Mouse (Mus musculus) cerebellum, adult 2 months (tissue): ENCODE measurements around the gene Hif3a. TPM values are rescaled to one million over a fixed set of nuclear protein-coding genes. Genes with fewer than 3 reads are reported as not detected.

ENCODE experiments used
- DNase-seq, 2 experiments: peaks; one replicate each; pipeline ENCODE4 v3.0.0; 2021
- H3K27ac ChIP-seq: fragments of 200-500 bp; 2 replicates; pipeline ENCODE4 v1.5.1; 2012; ENCODE audit warnings: low read length, control low read depth, inconsistent platforms; ENCODE audit not compliant: insufficient read depth
- H3K27me3 ChIP-seq: fragments of 200-500 bp; 2 replicates; pipeline ENCODE4 v1.6.1; 2012; ENCODE audit warnings: inconsistent platforms, mild to moderate bottlenecking, low read length, moderate library complexity; ENCODE audit not compliant: control insufficient read depth, insufficient read depth
- H3K4me1 ChIP-seq: fragments of 200-500 bp; 2 replicates; pipeline ENCODE4 v1.6.1; 2011; ENCODE audit warnings: low read length; ENCODE audit not compliant: control insufficient read depth, insufficient read depth
- H3K4me3 ChIP-seq: fragments of 200-500 bp; replicated peaks from 2 replicates; pipeline ENCODE3; 2011; ENCODE audit warnings: mild to moderate bottlenecking, low read depth, low read length, control low read depth; ENCODE audit not compliant: insufficient read depth
- CTCF ChIP-seq: fragments of 200-500 bp; IDR thresholded peaks from 2 replicates; pipeline ENCODE4 v1.5.1; 2011; ENCODE audit warnings: low read depth, mild to moderate bottlenecking, control low read depth, low read length, moderate library complexity, borderline replicate concordance; ENCODE audit not compliant: insufficient read depth
- POLR2A ChIP-seq: fragments of 200-500 bp; IDR thresholded peaks from 2 replicates; pipeline ENCODE4 v1.6.1; 2011; ENCODE audit warnings: low read length, control low read depth, borderline replicate concordance; ENCODE audit not compliant: insufficient read depth
- WGBS: fragments of 180-500 bp; shearing (Covaris S2); methylation state at CpG from one replicate; pipeline ENCODE4 v1.1.7; 2018; 5-methylcytosine and 5-hydroxymethylcytosine counted together
- polyA plus RNA-seq: library from polyadenylated mRNA; depleted of rRNA; stranded (reverse); fragments of >200 nt; gene quantifications from 2 replicates; pipeline ENCODE4 v1.2.3, GENCODE M21; 2012

Gene Hif3a
- polyA plus RNA-seq, 1 experiment: 2.1 TPM

DNA sequence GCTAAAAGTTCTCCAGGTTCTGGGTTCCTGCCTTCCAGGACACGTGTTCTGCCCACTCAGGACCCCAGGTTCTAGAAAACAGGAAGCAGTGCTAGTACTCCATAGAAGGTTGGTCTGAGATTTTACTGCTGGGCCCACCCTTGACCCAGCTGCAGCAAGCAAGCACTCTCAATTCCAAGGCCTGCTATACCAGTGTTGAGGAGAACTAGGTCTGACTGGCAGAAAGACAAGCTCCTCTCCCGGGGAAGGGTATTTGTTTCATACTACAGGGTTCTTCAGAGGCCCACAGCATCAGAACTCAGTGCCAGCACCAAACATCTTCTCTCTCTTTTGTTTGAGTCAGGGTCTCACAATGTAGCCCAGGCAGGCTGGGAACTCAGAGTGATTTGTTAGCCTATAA lies 44.3 kb downstream of the Hif3a start:
- peak in 1 of 2 experiments; percentile 41 for DNase-seq
- TF ChIP-seq POLR2A (no peak), CTCF (no peak)
- H3K4me1 ChIP-seq: peaks cover 87% of the 10 kb centered on the region
- 15% methylated on average over 2 of the region's 2 CpGs for WGBS
- no peak overlapping the region for H3K4me3 ChIP-seq
- H3K27ac ChIP-seq: peak overlapping the region; percentile 87
- H3K27me3 ChIP-seq: no peaks in the 10 kb centered on the region

- DNase-seq: peak; percentile 99 to 100
- TF ChIP-seq CTCF: no peak
- TF ChIP-seq POLR2A: no peak
- peaks cover 87% of the 10 kb centered on the region for H3K4me1 ChIP-seq
- no peak overlapping the region for H3K4me3 ChIP-seq
- peak overlapping the region; percentile 87 for H3K27ac ChIP-seq
- no peaks in the 10 kb centered on the region for H3K27me3 ChIP-seq
- 7% methylated on average over 1 of the region's 1 CpGs for WGBS
Observed at GRCm38 (mm10) chr7:17017036-17017435, 45.2 kb downstream of the Hif3a start.

DNA sequence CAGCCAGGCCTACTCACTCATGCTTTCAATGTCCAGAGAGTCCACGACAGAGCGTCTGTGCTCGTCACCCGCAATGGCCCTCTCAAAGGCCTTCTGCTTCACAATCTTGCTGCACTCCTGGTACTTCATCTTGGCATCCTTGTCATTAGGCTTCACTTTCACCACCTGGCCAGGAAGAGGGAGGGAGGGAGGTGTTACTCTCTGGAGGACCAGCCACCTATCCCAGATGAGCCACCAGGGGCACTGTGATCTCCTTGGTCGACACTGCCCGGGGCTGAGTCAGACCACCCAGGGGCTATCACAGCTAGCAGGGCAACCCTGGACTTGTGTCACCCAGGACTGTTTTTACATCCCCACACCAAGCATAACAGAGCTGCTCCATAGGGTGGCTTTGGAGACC lies 46.8 kb downstream of the Hif3a start:
- WGBS: 11% methylated on average over 6 of the region's 6 CpGs
- DNase-seq: peak; percentile 58 to 67
- Histone ChIP-seq H3K4me1 (peaks cover 75% of the 10 kb centered on the region), H3K27me3 (no peaks in the 10 kb centered on the region), H3K27ac (peak overlapping the region; percentile 8; the same call in 1 of the 2 replicates), H3K4me3 (no peak overlapping the region)
- TF ChIP-seq CTCF: peak; percentile 29; the same call in 1 of the 2 replicates
- TF ChIP-seq POLR2A: no peak

DNA sequence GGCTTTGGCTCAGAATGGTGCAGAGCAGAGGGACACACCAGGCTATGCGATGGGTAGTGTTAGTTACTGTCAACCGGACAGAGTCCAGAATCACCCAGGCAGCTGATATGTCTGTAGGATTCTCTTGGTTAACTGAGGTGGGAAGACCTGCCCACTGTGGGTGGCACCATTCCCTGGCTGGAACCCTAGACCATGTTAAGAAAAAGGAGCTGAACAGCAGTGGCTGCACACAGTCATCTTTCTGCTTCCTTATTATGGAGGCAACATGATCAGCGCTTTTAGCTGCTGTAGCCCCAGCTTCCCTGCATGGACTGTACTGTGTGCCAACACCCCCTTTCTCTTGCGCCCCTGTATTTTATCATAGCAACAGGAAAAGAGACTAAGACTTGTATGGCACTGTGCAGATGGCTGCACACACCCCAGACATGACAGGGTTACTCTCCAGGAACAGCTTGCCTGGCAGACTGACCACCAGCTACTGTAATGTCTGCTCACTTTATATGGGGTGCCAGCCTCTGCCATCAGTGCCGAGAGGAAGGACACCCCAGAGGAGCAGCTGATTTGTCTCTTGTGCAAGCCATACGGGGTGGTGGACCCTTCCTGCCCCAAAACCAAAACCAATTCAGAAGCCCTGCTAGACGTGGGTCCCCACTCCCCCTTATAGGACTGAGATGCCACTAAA lies 50.2 kb downstream of the Hif3a start:
- WGBS: 27% methylated on average over 7 of the region's 7 CpGs
- Histone ChIP-seq H3K4me3 (no peak overlapping the region), H3K27me3 (no peaks in the 10 kb centered on the region), H3K27ac (peak overlapping the region; percentile 43; the same call in 1 of the 2 replicates), H3K4me1 (peaks cover 66% of the 10 kb centered on the region)
- DNase-seq: peak; percentile 57 to 78
- TF ChIP-seq POLR2A (no peak), CTCF (no peak)

DNA sequence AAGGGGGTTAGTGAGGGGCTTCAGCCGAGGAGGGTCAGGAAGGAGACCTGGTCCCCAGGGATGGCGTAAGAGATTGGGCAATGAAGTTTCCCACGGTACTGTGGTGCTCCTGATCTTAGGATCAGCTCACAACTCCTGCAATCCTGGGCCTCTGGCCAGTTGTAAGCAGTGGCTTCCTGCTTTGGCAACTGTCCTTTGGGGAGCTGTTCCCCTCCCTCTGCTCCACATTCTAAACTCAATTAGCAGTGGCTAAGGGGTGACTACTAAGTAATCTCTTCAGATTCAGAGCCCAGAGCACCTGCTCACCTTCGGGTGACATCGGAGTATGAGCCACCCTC lies 52.2 kb downstream of the Hif3a start:
- DNase-seq: peak in 1 of 2 experiments; percentile 17
- H3K27ac ChIP-seq: no peak overlapping the region
- 68% methylated on average over 5 of the region's 5 CpGs for WGBS
- peaks cover 64% of the 10 kb centered on the region for H3K4me1 ChIP-seq
- no peaks in the 10 kb centered on the region for H3K27me3 ChIP-seq
- TF ChIP-seq POLR2A: no peak
- TF ChIP-seq CTCF: no peak
- H3K4me3 ChIP-seq: no peak overlapping the region

DNA sequence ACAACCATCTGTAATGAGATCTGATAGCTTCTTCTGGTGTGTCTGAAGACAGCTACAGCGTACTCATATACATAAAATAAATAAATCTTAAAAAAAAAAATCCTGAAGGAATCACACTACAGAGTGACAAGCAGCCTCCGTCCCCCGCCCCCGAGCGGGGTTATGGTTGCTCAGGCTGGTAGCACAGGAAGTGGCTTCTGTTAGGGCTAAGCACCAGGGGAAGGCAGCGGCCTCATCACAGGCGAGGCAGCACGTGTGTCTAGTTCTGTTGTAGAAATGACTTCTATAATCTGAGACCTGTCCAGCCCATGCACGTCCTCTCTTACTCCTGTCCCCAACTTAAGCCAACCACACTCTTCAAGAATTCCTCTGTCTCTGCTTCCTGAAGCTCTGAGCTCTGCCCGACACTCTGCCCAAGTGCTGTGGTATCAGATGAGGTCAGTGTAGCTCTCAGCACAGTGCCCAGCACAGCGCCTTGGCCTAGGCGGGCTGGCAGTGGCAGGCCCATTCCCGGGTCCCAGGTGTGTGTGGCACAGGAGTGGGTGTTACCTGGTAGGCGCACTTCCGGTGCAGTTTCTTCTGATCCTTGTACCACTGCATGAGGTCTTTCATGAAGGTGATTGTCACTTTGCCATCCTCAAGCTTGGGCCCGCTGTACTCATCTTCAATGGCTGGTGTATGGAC lies 52.8 kb downstream of the Hif3a start:
- peaks cover 64% of the 10 kb centered on the region for H3K4me1 ChIP-seq
- no peak for TF ChIP-seq POLR2A
- DNase-seq: peak in 1 of 2 experiments; percentile 9
- 91% methylated on average over 16 of the region's 16 CpGs for WGBS
- no peak overlapping the region for H3K27ac ChIP-seq
- no peaks in the 10 kb centered on the region for H3K27me3 ChIP-seq
- H3K4me3 ChIP-seq: no peak overlapping the region

GRCm38 (mm10) chr7:17007300-17007699 lies 54.9 kb downstream of the Hif3a start:
- DNase-seq: peak; percentile 58 to 63

GRCm38 (mm10) chr7:17004716-17005115 lies 57.5 kb downstream of the Hif3a start:
- TF ChIP-seq CTCF: no peak
- TF ChIP-seq POLR2A: no peak
- Histone ChIP-seq H3K4me1 (peaks cover 62% of the 10 kb centered on the region), H3K27me3 (no peaks in the 10 kb centered on the region), H3K4me3 (no peak overlapping the region), H3K27ac (peak overlapping the region; percentile 93)
- peak in 1 of 2 experiments; percentile 36 for DNase-seq
- 65% methylated on average over 7 of the region's 7 CpGs for WGBS

More at GRCm38 (mm10) chr7:17007300-17007699, 54.9 kb downstream of the Hif3a start:
- H3K4me3 ChIP-seq: no peak overlapping the region
- H3K27ac ChIP-seq: peak overlapping the region; percentile 42
- peak; percentile 92 for TF ChIP-seq CTCF
- no peak for TF ChIP-seq POLR2A
- H3K27me3 ChIP-seq: no peaks in the 10 kb centered on the region
- peaks cover 67% of the 10 kb centered on the region for H3K4me1 ChIP-seq
- WGBS: 9% methylated on average over 4 of the region's 4 CpGs
